Mouse (Mus musculus): ENCODE measurements around the gene Phox2b. TPM values are rescaled to one million over a fixed set of nuclear protein-coding genes. Genes with fewer than 3 reads are reported as not detected.

The Phox2b gene
- total RNA-seq, 1 experiment, result 0.09 TPM

DNA sequence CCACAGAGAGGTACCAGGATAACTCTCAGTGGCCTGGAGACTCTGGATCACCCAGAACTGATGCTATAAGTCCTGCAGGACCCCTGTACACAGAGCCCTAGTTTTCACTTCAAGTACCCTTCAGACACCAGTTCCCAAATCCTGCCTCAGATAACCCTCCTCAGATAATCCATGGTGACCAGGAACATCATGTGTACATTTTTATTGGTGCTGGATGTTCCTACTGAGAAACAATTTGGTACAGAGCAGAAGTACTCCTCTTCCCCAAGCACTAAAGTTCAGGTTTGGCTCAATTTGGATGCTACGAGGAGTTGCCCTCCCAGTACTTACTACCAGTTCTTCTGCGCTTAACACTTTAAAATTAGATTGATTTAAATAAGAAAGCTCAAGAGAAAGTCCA lies 5.1 kb downstream of the Phox2b start:
- TF ChIP-seq CHD2 (IDR thresholded peaks at IDR 0.05; ENCODE audit: low read depth, low read length) (no peak), HCFC1 (IDR thresholded peaks at IDR 0.05; ENCODE audit: borderline replicate concordance, insufficient read depth, low read length) (no peak), ZC3H11A (IDR thresholded peaks at IDR 0.05; ENCODE audit: borderline replicate concordance, low read depth, low read length) (no peak), ZNF384 (IDR thresholded peaks at IDR 0.05; ENCODE audit: low read depth, low read length) (no peak), MAFK (IDR thresholded peaks at IDR 0.05; ENCODE audit: insufficient read depth, low read depth, low read length) (no peak)
- H3K4me1 ChIP-seq (ENCODE audit: control insufficient read depth in 2 of 2, insufficient read depth in 2 of 2, low read length in 2 of 2, poor library complexity in 1 of 2), result peaks cover 0 to 10% of the 10 kb centered on the region in 2 experiments; a peak in 2 of 4 replicates
- no peak overlapping the region for H3K27ac ChIP-seq (ENCODE audit: insufficient read depth, low read depth, low read length, poor library complexity, severe bottlenecking)
- H3K9ac ChIP-seq (ENCODE audit: insufficient read depth, low read depth, low read length, poor library complexity, severe bottlenecking), result no peak overlapping the region
- DNase-seq (ENCODE audit: low read depth, low spot score), result no peak
- H3K9me3 ChIP-seq (ENCODE audit: control insufficient read depth, insufficient read depth, low read depth, low read length), result no peaks in the 10 kb centered on the region
- H3K4me3 ChIP-seq (ENCODE audit: insufficient read depth in 1 of 2, low read depth in 1 of 2, low read length in 2 of 2, poor library complexity in 1 of 2, severe bottlenecking in 1 of 2), result no peak overlapping the region
- in situ Hi-C loops (cut with MboI; ENCODE audit: low sequenced_read_pairs in 2 of 2, unreplicated experiment in 2 of 2), result loop anchor here in 1 of 2 experiments (10.0 kb wide), 1 partner anchor 141 kb away; no protein-coding TSS in a partner anchor
- no peaks in the 10 kb centered on the region for H3K36me3 ChIP-seq (ENCODE audit: control insufficient read depth, insufficient read depth, low read length, poor library complexity, severe bottlenecking)

DNA sequence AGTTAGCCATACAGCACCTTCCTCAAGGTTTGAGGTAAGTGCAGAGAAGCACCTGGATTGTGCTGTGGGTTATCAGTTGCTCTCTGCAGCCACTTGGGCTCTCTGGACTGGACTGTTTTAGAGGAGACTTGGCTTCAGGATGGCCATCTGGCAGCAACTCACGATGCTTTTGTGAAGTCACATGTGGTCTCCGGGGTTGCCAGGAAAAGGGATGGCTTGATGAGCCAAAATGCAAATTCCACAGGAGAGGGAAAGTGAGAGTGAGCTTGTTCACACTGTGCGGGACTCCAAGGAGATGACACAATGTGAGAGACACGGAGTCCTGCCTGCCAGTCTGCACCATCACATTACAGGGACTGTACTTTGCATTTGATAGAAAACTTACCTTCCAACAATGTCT lies 7.3 kb downstream of the Phox2b start:
- no peak overlapping the region for H3K9ac ChIP-seq (ENCODE audit: insufficient read depth, low read depth, low read length, poor library complexity, severe bottlenecking)
- DNase-seq (ENCODE audit: low read depth, low spot score), result no peak
- no peak for TF ChIP-seq ZNF384 (IDR thresholded peaks at IDR 0.05; ENCODE audit: low read depth, low read length)
- TF ChIP-seq MAFK (IDR thresholded peaks at IDR 0.05; ENCODE audit: insufficient read depth, low read depth, low read length), result no peak
- TF ChIP-seq ZC3H11A (IDR thresholded peaks at IDR 0.05; ENCODE audit: borderline replicate concordance, low read depth, low read length), result no peak
- no peak for TF ChIP-seq CHD2 (IDR thresholded peaks at IDR 0.05; ENCODE audit: low read depth, low read length)
- no peak for TF ChIP-seq HCFC1 (IDR thresholded peaks at IDR 0.05; ENCODE audit: borderline replicate concordance, insufficient read depth, low read length)
- H3K4me3 ChIP-seq (ENCODE audit: insufficient read depth in 1 of 2, low read depth in 1 of 2, low read length in 2 of 2, poor library complexity in 1 of 2, severe bottlenecking in 1 of 2), result no peak overlapping the region
- no peaks in the 10 kb centered on the region for H3K36me3 ChIP-seq (ENCODE audit: control insufficient read depth, insufficient read depth, low read length, poor library complexity, severe bottlenecking)
- no peak overlapping the region for H3K27ac ChIP-seq (ENCODE audit: insufficient read depth, low read depth, low read length, poor library complexity, severe bottlenecking)
- H3K9me3 ChIP-seq (ENCODE audit: control insufficient read depth, insufficient read depth, low read depth, low read length), result no peaks in the 10 kb centered on the region
- peaks cover 0 to 8% of the 10 kb centered on the region in 2 experiments; a peak in 2 of 4 replicates for H3K4me1 ChIP-seq (ENCODE audit: control insufficient read depth in 2 of 2, insufficient read depth in 2 of 2, low read length in 2 of 2, poor library complexity in 1 of 2)
- in situ Hi-C loops (cut with MboI; ENCODE audit: low sequenced_read_pairs in 2 of 2, unreplicated experiment in 2 of 2), result loop anchor here in 1 of 2 experiments (10.0 kb wide), 1 partner anchor 143 kb away; no protein-coding TSS in a partner anchor

DNA sequence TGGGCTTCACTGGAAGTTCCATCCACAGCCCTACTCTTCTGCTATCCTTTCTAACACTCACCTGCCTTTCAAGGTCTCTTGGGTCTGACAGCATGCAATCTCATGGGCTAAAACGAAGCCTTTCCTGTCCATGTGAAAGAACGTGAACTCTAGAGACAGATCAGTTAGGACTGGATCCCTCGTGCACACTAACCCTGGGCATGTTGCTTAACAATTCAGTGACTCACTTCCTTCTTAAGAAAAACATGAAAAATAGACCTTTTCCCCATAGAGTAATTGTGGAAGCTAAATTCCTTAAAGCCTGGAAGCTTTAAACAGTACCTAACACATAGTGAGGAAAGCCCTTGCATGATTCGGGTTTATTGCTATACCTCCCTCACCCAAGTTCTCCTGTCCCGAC lies 8.2 kb downstream of the Phox2b start:
- no peak for DNase-seq (ENCODE audit: low read depth, low spot score)
- Histone ChIP-seq H3K27ac (ENCODE audit: insufficient read depth, low read depth, low read length, poor library complexity, severe bottlenecking) (no peak overlapping the region), H3K36me3 (ENCODE audit: control insufficient read depth, insufficient read depth, low read length, poor library complexity, severe bottlenecking) (no peaks in the 10 kb centered on the region), H3K4me1 (ENCODE audit: control insufficient read depth in 2 of 2, insufficient read depth in 2 of 2, low read length in 2 of 2, poor library complexity in 1 of 2) (peaks cover 0 to 8% of the 10 kb centered on the region in 2 experiments; a peak in 2 of 4 replicates), H3K9me3 (ENCODE audit: control insufficient read depth, insufficient read depth, low read depth, low read length) (no peaks in the 10 kb centered on the region), H3K4me3 (ENCODE audit: insufficient read depth in 1 of 2, low read depth in 1 of 2, low read length in 2 of 2, poor library complexity in 1 of 2, severe bottlenecking in 1 of 2) (no peak overlapping the region), H3K9ac (ENCODE audit: insufficient read depth, low read depth, low read length, poor library complexity, severe bottlenecking) (no peak overlapping the region)
- TF ChIP-seq HCFC1 (IDR thresholded peaks at IDR 0.05; ENCODE audit: borderline replicate concordance, insufficient read depth, low read length), result no peak
- TF ChIP-seq MAFK (IDR thresholded peaks at IDR 0.05; ENCODE audit: insufficient read depth, low read depth, low read length), result no peak
- TF ChIP-seq ZNF384 (IDR thresholded peaks at IDR 0.05; ENCODE audit: low read depth, low read length), result no peak
- no peak for TF ChIP-seq CHD2 (IDR thresholded peaks at IDR 0.05; ENCODE audit: low read depth, low read length)
- in situ Hi-C loops (cut with MboI; ENCODE audit: low sequenced_read_pairs in 2 of 2, unreplicated experiment in 2 of 2), result loop anchor here in 1 of 2 experiments (10.0 kb wide), 1 partner anchor 144 kb away; no protein-coding TSS in a partner anchor

DNA sequence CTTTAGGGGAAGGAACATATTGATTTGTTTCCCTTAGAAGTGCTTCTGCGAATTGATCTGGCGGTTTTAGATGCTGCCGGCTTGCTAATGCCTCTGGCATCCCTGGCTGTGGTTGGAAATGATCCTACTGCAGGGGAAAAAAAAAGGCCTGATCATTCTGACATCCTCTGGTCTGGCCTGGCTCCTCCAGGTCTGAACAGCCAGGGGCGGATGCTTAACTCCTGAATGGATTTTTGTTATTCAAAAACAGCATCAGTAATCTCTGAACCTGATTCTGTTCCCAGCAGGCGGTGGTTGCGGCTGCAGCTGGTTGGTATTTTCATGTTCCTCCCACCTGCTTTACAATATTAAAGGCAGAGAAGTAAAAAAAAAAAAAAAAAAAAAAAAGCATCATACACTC lies 16.0 kb downstream of the Phox2b start:
- TF ChIP-seq HCFC1 (IDR thresholded peaks at IDR 0.05; ENCODE audit: borderline replicate concordance, insufficient read depth, low read length) (no peak), ZNF384 (IDR thresholded peaks at IDR 0.05; ENCODE audit: low read depth, low read length) (peak; percentile 83)
- Histone ChIP-seq H3K36me3 (ENCODE audit: control insufficient read depth, insufficient read depth, low read length, poor library complexity, severe bottlenecking) (no peaks in the 10 kb centered on the region), H3K9me3 (ENCODE audit: control insufficient read depth, insufficient read depth, low read depth, low read length) (no peaks in the 10 kb centered on the region), H3K27ac (ENCODE audit: insufficient read depth, low read depth, low read length, poor library complexity, severe bottlenecking) (no peak overlapping the region), H3K9ac (ENCODE audit: insufficient read depth, low read depth, low read length, poor library complexity, severe bottlenecking) (no peak overlapping the region), H3K4me1 (ENCODE audit: control insufficient read depth in 2 of 2, insufficient read depth in 2 of 2, low read length in 2 of 2, poor library complexity in 1 of 2) (peaks cover 0 to 7% of the 10 kb centered on the region in 2 experiments; a peak in 2 of 4 replicates), H3K4me3 (ENCODE audit: insufficient read depth in 1 of 2, low read depth in 1 of 2, low read length in 2 of 2, poor library complexity in 1 of 2, severe bottlenecking in 1 of 2) (no peak overlapping the region)
- in situ Hi-C loops (cut with MboI; ENCODE audit: low sequenced_read_pairs in 2 of 2, unreplicated experiment in 2 of 2), result no loop called here
- no peak for DNase-seq (ENCODE audit: low read depth, low spot score)

DNA sequence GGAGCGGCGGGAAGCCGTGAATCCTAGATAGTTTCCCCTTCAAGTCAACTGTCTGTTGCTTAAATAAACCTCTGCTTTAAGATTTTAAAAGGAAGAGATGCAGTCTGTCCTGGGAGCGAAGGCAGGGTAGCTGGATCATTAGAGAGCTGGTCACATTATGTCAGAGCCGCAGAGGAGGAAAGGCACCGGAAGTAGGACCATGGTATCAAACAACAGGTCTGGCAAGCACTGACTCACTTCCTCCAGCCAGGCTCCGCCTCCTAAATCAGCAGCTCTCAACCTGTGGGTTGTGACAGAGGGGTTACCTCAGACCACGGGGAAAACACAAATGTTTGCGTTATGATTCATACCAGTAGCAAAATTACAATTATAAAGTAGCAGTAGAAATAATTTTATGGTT lies 35.5 kb downstream of the Phox2b start:
- Histone ChIP-seq H3K9me3 (ENCODE audit: control insufficient read depth, insufficient read depth, low read depth, low read length) (no peaks in the 10 kb centered on the region), H3K4me1 (ENCODE audit: control insufficient read depth in 2 of 2, insufficient read depth in 2 of 2, low read length in 2 of 2, poor library complexity in 1 of 2) (peaks cover 0 to 2% of the 10 kb centered on the region in 2 experiments; a peak in 1 of 4 replicates), H3K9ac (ENCODE audit: insufficient read depth, low read depth, low read length, poor library complexity, severe bottlenecking) (no peak overlapping the region), H3K27ac (ENCODE audit: insufficient read depth, low read depth, low read length, poor library complexity, severe bottlenecking) (no peak overlapping the region), H3K36me3 (ENCODE audit: control insufficient read depth, insufficient read depth, low read length, poor library complexity, severe bottlenecking) (no peaks in the 10 kb centered on the region), H3K4me3 (ENCODE audit: insufficient read depth in 1 of 2, low read depth in 1 of 2, low read length in 2 of 2, poor library complexity in 1 of 2, severe bottlenecking in 1 of 2) (no peak overlapping the region)
- TF ChIP-seq CHD2 (IDR thresholded peaks at IDR 0.05; ENCODE audit: low read depth, low read length) (no peak), HCFC1 (IDR thresholded peaks at IDR 0.05; ENCODE audit: borderline replicate concordance, insufficient read depth, low read length) (no peak), ZC3H11A (IDR thresholded peaks at IDR 0.05; ENCODE audit: borderline replicate concordance, low read depth, low read length) (no peak), ZNF384 (IDR thresholded peaks at IDR 0.05; ENCODE audit: low read depth, low read length) (no peak), MAFK (IDR thresholded peaks at IDR 0.05; ENCODE audit: insufficient read depth, low read depth, low read length) (no peak)
- no peak for DNase-seq (ENCODE audit: low read depth, low spot score)
- in situ Hi-C loops (cut with MboI; ENCODE audit: low sequenced_read_pairs in 2 of 2, unreplicated experiment in 2 of 2), result no loop called here

All from ES-E14 (cell line).